Mouse (Mus musculus): ENCODE measurements around the gene Aqp1. TPM values are rescaled to one million over a fixed set of nuclear protein-coding genes. Genes with fewer than 3 reads are reported as not detected.

Aqp1 gene
- polyA plus RNA-seq, 1 experiment, result 310 TPM

DNA sequence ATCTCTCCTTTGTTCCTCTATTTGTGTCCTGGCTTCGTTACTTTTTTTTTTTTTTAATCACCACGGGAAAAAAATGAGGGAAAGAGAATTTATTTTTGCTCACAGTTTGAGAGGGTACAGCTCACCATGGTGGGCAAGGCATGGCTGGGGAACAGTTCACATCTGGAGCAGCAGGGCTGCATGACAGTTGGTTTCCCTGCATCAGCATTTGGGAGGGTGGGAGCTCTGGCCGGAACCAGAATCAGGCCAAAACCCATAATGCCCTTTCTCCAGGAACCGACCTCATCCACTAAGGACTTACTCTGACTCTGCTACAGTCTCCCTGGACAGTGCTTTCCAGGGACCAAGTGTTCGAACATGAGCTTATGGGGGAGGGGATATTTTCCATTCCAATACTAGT is 53.1 kb downstream of the Aqp1 start:
- Histone ChIP-seq H3K27me3 (ENCODE audit: control insufficient read depth, insufficient read depth, low read length) (no peaks in the 10 kb centered on the region), H3K36me3 (ENCODE audit: control insufficient read depth, insufficient read depth, low read length) (no peaks in the 10 kb centered on the region), H3K4me3 (ENCODE audit: low read depth, low read length) (no peak overlapping the region), H3K27ac (ENCODE audit: insufficient read depth, low read depth, low read length) (no peak overlapping the region), H3K4me1 (ENCODE audit: control insufficient read depth, insufficient read depth, insufficient read length, low read length) (peaks cover 2% of the 10 kb centered on the region; the same call in 1 of the 2 replicates)
- 61% methylated on average over 5 of the region's 5 CpGs for WGBS
- TF ChIP-seq CTCF (IDR thresholded peaks at IDR 0.05; ENCODE audit: extremely low read depth, insufficient read length, insufficient replicate concordance, low read depth, low read length) (no peak), POLR2A (IDR thresholded peaks at IDR 0.05; ENCODE audit: low read depth, low read length) (no peak)

DNA sequence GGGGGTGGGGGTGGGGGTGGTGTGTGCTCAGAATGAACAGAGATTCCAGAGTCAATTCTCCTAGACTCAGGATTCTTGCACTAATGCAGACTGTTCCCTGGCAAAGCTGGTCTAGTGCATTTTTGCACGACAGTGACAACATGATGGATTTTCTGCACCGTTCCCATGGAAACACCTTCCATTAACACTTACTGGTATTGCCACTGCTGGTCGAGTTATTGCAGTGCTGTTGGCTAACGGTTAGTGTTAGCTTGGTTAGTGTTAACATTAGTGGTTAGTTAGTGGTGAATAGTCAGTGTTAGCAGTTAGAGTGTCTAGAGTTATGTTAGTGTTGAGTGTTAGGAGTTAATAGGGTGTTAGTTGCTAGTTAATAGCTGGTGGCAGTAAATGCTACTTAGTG is 55.6 kb downstream of the Aqp1 start:
- TF ChIP-seq POLR2A (IDR thresholded peaks at IDR 0.05; ENCODE audit: low read depth, low read length) (no peak), CTCF (IDR thresholded peaks at IDR 0.05; ENCODE audit: extremely low read depth, insufficient read length, insufficient replicate concordance, low read depth, low read length) (no peak)
- H3K27me3 ChIP-seq (ENCODE audit: control insufficient read depth, insufficient read depth, low read length), result no peaks in the 10 kb centered on the region
- 44% methylated on average over 4 of the region's 4 CpGs for WGBS
- no peak overlapping the region for H3K4me3 ChIP-seq (ENCODE audit: low read depth, low read length)
- no peaks in the 10 kb centered on the region; the same call in 1 of the 2 replicates for H3K4me1 ChIP-seq (ENCODE audit: control insufficient read depth, insufficient read depth, insufficient read length, low read length)
- no peak overlapping the region for H3K27ac ChIP-seq (ENCODE audit: insufficient read depth, low read depth, low read length)
- no peaks in the 10 kb centered on the region for H3K36me3 ChIP-seq (ENCODE audit: control insufficient read depth, insufficient read depth, low read length)

DNA sequence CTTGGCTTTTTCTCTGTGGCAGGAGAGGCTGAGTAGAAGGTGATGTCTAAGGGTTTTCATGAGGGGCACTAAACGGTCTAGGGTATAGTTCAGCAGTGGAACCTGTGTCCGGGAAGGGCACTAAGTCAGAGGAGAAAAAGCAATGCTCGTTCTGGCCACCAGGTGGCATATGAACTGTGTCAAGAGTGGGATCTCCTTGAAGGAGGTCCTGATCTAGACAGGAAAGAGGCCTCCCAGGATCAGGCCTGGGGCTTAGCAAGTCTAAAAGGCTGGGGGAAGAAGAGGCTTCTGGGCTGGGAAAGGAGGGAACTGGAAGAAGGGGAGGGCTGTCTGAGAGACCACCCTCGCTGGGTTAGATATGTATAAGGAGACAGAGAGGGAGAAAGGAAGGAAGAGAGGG is 56.2 kb downstream of the Aqp1 start:
- WGBS, result 21% methylated on average over 4 of the region's 4 CpGs
- TF ChIP-seq POLR2A (IDR thresholded peaks at IDR 0.05; ENCODE audit: low read depth, low read length) (no peak), CTCF (IDR thresholded peaks at IDR 0.05; ENCODE audit: extremely low read depth, insufficient read length, insufficient replicate concordance, low read depth, low read length) (peak; percentile 72; the same call in 1 of the 2 replicates)

DNA sequence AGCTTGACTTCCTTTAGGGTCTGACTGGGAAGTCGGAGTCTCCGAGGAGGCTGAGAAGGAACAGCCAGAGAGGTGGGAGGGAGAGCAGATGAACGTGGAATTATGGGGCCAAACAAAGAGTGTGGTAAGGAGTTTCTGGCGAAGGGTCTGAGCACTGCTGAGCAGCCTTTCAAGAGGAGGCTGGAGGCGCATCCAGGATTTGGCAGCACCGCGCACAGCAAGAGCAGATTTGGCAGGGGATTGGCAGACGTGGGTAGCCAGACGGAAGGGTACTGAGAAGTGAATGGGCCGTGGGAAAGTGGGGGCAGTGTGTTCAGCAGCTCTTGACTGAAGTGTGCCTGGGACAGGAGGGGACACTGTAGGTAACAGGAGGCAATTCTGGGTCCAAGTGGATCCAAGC is 58.6 kb downstream of the Aqp1 start:
- Histone ChIP-seq H3K4me1 (ENCODE audit: control insufficient read depth, insufficient read depth, insufficient read length, low read length) (no peaks in the 10 kb centered on the region; the same call in 1 of the 2 replicates), H3K36me3 (ENCODE audit: control insufficient read depth, insufficient read depth, low read length) (no peaks in the 10 kb centered on the region), H3K27ac (ENCODE audit: insufficient read depth, low read depth, low read length) (no peak overlapping the region), H3K4me3 (ENCODE audit: low read depth, low read length) (no peak overlapping the region), H3K27me3 (ENCODE audit: control insufficient read depth, insufficient read depth, low read length) (no peaks in the 10 kb centered on the region)
- 81% methylated on average over 10 of the region's 10 CpGs for WGBS
- no peak for TF ChIP-seq CTCF (IDR thresholded peaks at IDR 0.05; ENCODE audit: extremely low read depth, insufficient read length, insufficient replicate concordance, low read depth, low read length)
- TF ChIP-seq POLR2A (IDR thresholded peaks at IDR 0.05; ENCODE audit: low read depth, low read length), result no peak

More for the DNA sequence above, 56.2 kb downstream of the Aqp1 start:
- Histone ChIP-seq H3K27ac (ENCODE audit: insufficient read depth, low read depth, low read length) (no peak overlapping the region), H3K4me1 (ENCODE audit: control insufficient read depth, insufficient read depth, insufficient read length, low read length) (no peaks in the 10 kb centered on the region; the same call in 1 of the 2 replicates), H3K4me3 (ENCODE audit: low read depth, low read length) (no peak overlapping the region), H3K36me3 (ENCODE audit: control insufficient read depth, insufficient read depth, low read length) (no peaks in the 10 kb centered on the region), H3K27me3 (ENCODE audit: control insufficient read depth, insufficient read depth, low read length) (no peaks in the 10 kb centered on the region)

DNA sequence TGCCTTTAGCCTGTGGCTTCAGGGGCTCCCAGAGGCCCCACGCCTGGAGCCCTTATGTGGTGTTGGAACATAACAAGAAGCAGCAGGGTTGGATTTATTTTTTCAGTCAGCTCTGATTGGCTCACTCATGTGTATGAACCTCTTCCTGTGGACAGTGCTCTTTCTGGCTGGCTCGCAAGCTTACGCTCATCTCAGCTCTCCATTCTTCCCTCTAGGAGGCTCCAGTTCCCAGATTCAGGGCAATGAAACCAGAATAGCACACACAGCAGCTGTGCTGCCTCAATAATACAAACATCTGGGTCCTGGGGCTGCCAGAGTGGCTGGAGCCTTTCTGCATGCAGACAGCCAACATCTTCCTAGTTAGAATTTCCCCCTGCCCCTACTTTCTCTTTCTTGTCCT is 59.9 kb downstream of the Aqp1 start:
- Histone ChIP-seq H3K27me3 (ENCODE audit: control insufficient read depth, insufficient read depth, low read length) (no peaks in the 10 kb centered on the region), H3K27ac (ENCODE audit: insufficient read depth, low read depth, low read length) (no peak overlapping the region), H3K4me1 (ENCODE audit: control insufficient read depth, insufficient read depth, insufficient read length, low read length) (no peaks in the 10 kb centered on the region; the same call in 1 of the 2 replicates), H3K4me3 (ENCODE audit: low read depth, low read length) (no peak overlapping the region), H3K36me3 (ENCODE audit: control insufficient read depth, insufficient read depth, low read length) (no peaks in the 10 kb centered on the region)
- TF ChIP-seq CTCF (IDR thresholded peaks at IDR 0.05; ENCODE audit: extremely low read depth, insufficient read length, insufficient replicate concordance, low read depth, low read length), result peak; percentile 5; the same call in 1 of the 2 replicates
- TF ChIP-seq POLR2A (IDR thresholded peaks at IDR 0.05; ENCODE audit: low read depth, low read length), result no peak
- WGBS, result 54% methylated on average over 3 of the region's 3 CpGs

DNA sequence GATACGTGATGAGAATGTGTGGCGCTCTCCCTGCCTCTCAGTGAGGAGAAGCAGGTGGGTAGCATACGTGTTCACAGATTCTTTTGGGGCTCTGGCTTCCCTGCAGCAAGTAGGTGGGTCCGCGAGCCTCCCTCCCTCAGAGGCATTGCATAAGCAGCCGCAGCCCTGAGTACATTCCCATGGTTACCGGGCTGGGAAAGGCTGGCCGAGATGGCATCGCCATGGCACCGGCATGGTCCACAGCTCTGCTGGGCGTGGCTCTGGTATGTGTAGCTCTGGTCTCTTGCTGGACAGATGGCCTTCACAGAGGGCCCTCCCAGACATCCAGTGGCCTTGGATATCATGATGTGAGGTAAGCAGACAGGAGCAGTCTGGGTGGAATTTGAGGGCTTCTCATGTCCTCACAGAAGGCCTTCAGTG is 60.4 kb downstream of the Aqp1 start:
- no peaks in the 10 kb centered on the region; the same call in 1 of the 2 replicates for H3K4me1 ChIP-seq (ENCODE audit: control insufficient read depth, insufficient read depth, insufficient read length, low read length)
- H3K36me3 ChIP-seq (ENCODE audit: control insufficient read depth, insufficient read depth, low read length), result no peaks in the 10 kb centered on the region

More for the DNA sequence above, 60.4 kb downstream of the Aqp1 start:
- Histone ChIP-seq H3K27me3 (ENCODE audit: control insufficient read depth, insufficient read depth, low read length) (no peaks in the 10 kb centered on the region), H3K4me3 (ENCODE audit: low read depth, low read length) (no peak overlapping the region), H3K27ac (ENCODE audit: insufficient read depth, low read depth, low read length) (no peak overlapping the region)
- 59% methylated on average over 11 of the region's 11 CpGs for WGBS
- no peak for TF ChIP-seq CTCF (IDR thresholded peaks at IDR 0.05; ENCODE audit: extremely low read depth, insufficient read length, insufficient replicate concordance, low read depth, low read length)
- no peak for TF ChIP-seq POLR2A (IDR thresholded peaks at IDR 0.05; ENCODE audit: low read depth, low read length)

Other genes starting within 250 kb of the Aqp1 start
- 0.37 and 0.51 TPM in 2 replicates for gene Crhr2, start 203.4 kb upstream of the Aqp1 start, polyA plus RNA-seq (2012; rRNA removed)
- gene Inmt, start 161.4 kb upstream of the Aqp1 start, polyA plus RNA-seq (2012; rRNA removed), result 0.27 and 1.1 TPM in 2 replicates
- gene Mindy4, start 133.0 kb upstream of the Aqp1 start, polyA plus RNA-seq (2012; rRNA removed), result 0.81 and 0.98 TPM in 2 replicates
- gene Ghrhr, start 39.9 kb downstream of the Aqp1 start, polyA plus RNA-seq (2012; rRNA removed), result 0.15 and 0.18 TPM in 2 replicates
- gene Adcyap1r1, start 115.5 kb downstream of the Aqp1 start, polyA plus RNA-seq (2012; rRNA removed), result 1.9 and 3.6 TPM in 2 replicates